Mouse (Mus musculus): ENCODE data around the gene Gm20517. TPM values are rescaled to one million over a fixed set of nuclear protein-coding genes. Genes with fewer than 3 reads are reported as not detected.

Gm20517 gene
- polyA plus RNA-seq, 1 experiment: 3.7 TPM

DNA sequence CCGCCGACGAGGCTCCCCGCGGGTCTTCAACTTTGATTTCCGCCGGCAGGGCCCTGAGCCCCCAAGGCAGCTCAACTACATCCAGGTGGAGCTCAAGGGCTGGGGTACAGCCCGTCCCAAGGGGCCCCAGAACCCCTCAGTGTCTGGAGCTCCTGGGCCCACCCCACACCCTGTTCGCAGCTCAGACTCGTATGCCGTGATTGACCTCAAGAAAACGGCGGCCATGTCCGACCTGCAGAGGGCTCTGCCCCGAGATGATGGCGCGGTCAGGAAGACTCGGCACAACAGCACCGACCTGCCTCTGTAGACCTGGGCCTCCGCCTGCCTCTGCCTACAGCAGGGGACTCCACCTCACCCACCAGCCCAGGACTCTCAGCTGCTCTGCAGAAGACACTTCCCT is 92.2 kb downstream of the Gm20517 start:
- DNase-seq (ENCODE audit: extremely low spot score in 1 of 2, low spot score in 1 of 2): no peak

DNA sequence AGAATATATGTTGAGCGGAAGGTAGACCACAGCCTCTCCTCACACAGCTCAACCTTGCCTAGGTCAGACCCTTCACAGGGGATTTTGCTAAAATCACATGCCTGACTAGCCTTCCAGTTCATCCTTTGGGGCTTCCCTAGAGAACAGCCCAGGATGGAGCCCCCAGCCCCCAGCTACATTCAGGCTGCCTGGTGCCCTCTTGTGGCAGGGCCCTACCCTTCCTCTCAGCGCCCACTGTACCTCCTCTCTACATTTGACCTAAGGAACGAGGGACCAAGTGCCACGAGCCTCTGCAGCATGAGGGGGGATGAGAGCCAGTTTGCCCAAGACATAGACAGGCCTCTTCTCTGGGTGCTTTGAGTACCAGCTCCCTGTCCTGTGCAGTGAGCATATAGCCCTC is 93.3 kb downstream of the Gm20517 start:
- DNase-seq (ENCODE audit: extremely low spot score in 1 of 2, low spot score in 1 of 2): no peak

DNA sequence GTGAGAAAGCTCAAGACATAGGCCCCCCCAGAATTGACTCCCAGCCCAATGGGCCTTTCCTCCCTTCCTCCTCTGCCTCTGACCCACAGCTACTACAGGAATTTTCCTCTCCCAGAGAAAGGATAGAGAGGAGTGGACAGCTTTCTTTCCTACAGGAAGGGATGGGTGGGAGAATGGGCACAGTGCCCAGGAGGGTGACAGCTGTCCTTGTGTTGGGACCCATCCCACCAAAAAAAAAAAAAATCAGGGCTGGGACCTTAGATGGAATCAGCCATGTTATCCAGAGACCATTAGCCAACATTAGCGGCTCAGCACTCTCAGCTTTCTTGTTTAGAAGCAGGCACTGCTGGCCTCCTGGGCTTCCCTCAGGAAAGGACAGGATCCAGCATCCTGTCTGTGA is 94.8 kb downstream of the Gm20517 start:
- DNase-seq (ENCODE audit: extremely low spot score in 1 of 2, low spot score in 1 of 2): no peak

DNA sequence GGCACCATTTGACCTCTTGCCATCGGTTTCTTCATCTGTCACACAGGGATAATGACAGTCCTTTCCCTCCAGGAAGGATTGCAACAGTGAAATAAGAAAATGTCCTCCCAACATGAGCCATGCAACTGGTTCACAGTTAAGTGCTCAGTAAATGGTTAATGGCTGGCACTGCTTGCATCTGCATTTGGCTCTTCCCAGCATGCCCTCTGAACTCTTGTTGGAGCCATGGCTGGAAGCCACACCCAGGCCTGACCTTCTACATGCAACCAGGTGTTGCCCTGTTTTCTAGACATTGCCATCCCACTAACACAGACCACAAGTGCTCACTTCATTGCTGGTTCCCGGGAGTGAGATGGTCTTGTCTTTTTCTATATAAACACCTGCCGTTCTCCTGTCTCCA is 96.6 kb downstream of the Gm20517 start:
- no peak for DNase-seq (ENCODE audit: extremely low spot score in 1 of 2, low spot score in 1 of 2)

DNA sequence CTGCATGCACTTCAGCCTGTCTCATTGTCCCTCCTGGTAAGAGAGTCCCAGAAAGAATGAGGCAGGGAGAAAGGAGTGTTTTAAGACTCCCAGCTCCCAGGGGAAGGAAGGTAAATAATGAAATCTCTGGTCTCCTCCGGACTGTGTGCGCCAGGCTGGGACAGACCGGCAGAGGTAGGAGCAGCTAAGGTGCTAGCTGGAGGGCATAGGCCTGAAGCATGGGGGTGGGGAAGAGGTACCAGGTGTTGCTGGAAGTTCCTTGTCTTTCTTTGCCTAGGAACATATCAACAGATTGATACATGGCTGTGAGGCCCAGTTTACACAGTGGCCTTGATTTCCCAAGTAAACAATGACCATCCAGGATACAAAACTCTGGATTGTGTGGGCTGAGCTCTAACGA is 97.6 kb downstream of the Gm20517 start:
- DNase-seq (ENCODE audit: extremely low spot score in 1 of 2, low spot score in 1 of 2): no peak

DNA sequence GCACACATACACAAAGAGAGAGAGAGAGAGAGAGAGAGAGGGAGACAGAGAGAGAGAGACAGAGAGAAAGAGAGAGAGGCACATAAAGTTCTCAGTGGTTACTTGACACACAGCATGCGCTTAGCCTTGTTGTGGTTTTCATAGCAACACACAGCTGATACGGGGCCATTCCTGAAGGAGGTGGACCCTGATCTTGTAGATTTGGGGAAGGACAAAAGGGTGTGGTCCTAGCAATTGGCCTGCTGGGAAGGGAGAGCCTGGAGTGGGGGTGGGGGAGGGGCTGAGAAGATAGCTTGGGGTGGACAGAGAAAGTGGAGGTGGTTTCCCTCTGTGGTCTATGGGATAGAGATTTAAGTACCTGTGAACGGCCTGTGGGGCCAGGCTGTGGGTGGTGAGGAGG is 98.6 kb downstream of the Gm20517 start:
- no peak for DNase-seq (ENCODE audit: extremely low spot score in 1 of 2, low spot score in 1 of 2)

DNA sequence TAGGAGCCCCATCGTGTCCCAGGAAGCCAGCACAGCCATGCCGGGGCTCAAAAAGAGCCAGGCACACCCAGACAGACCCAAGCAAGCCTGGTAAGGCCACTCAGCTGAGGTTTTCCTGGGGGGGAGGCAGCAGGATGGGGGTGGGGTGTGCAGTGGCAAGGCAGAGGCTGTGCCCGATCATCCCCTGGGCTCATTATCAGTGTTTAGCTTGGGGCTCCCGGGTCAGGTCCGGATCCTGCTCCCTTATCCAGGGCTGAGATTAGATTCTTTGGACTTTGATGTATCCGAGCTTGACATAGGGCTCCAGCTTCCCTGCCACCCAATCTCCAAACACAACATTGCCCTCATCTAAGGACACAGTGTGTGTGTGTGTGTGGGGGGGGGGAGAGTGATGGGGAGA is 100.5 kb downstream of the Gm20517 start:
- no peak for DNase-seq (ENCODE audit: extremely low spot score in 1 of 2, low spot score in 1 of 2)

DNA sequence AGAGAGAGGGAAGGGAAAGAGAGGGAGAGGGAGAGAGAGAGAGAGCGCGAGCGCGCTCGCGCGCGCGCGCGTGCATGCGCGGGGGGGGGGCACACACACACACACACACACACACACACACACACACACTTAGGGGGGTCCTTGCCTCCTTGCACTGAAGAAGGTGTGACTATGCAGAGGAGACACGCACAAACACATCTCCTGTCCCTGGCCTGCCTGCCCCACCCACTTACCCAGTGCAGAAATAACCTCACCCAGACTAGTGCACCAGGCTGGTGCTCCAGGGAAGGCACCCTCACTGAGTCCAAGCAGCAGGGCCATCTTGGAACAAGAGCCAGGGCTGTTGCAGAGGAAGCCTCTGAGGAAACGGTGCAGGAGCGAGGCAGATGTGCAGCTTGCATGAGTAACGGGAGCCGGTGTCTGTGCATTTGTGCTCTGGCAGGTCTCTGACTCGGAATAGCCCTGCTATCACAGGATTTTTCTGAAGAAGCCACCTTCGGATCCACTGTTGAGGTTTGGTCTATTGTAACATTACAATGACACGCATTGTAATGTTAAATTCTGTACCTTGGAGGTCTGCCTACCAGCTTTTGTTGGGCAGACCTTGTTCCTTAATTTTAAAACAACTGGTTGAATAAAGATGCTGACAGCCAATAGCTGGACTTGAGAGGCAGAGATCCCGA is 101.6 kb downstream of the Gm20517 start:
- no peak for DNase-seq (ENCODE audit: extremely low spot score in 1 of 2, low spot score in 1 of 2)

DNA sequence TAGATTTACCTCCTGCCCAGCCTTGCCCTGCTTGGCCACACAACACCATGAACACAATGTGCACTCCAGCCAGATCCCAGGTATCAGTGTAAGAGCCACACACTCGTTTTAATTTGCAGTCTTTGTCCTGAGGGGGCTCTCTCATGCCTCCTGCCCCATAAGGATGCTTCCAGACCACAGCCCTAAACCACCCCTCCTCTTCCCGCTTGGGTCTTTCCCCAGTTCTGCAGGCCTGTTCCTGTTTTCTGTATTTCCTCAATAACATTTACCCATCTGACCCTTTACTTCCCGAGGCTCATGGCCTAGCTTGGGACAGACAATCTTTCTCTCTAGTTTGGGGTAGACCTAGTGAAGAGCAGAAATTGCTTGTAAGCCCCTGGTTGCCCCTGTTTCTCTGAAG is 103.6 kb downstream of the Gm20517 start:
- DNase-seq (ENCODE audit: extremely low spot score in 1 of 2, low spot score in 1 of 2): no peak

DNA sequence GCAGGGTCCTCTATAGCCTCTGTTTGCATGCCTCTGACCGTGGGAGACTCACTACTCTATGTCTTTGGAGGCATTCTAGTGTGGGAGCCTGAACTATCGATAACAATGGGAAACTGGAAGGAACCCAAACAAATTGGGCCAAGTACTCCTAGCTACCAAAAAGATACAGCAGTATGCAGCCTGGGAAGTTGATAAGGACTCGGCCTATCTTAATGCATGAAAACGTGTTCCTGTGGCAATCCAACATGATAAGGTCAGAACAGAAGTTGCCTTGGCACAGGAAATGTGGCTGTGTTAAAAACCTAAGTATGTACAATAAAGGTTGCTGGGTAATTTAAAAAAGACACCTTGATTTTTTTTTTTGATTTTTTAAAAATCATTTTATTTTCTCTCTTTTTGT is 109.8 kb downstream of the Gm20517 start:
- no peak for DNase-seq (ENCODE audit: extremely low spot score in 1 of 2, low spot score in 1 of 2)

DNA sequence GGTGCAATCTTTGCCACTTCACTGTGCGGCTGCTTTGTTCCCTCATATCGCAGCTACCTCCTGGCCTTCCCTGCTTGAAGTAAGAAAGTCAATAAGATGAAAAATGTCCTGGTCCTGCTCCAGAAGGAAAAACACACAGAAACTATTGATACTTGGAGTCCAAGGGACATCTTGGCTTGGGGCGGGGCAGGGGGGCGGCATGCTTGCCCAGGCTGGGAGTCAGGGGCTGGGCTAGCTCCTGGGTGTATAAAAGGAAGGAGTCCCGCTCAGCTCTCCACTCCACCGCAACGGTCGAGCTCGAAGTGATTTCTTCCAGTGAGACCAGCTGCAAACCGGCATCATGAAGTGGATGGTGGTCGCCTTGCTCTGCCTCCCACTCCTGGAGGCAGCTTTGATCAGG is 115.2 kb downstream of the Gm20517 start, which contains the start of gene Pgc:
Gene Pgc, plus strand, starts transcription at position 277 of the 400 bp plus-strand sequence.
- no peak for DNase-seq (ENCODE audit: extremely low spot score in 1 of 2, low spot score in 1 of 2)

DNA sequence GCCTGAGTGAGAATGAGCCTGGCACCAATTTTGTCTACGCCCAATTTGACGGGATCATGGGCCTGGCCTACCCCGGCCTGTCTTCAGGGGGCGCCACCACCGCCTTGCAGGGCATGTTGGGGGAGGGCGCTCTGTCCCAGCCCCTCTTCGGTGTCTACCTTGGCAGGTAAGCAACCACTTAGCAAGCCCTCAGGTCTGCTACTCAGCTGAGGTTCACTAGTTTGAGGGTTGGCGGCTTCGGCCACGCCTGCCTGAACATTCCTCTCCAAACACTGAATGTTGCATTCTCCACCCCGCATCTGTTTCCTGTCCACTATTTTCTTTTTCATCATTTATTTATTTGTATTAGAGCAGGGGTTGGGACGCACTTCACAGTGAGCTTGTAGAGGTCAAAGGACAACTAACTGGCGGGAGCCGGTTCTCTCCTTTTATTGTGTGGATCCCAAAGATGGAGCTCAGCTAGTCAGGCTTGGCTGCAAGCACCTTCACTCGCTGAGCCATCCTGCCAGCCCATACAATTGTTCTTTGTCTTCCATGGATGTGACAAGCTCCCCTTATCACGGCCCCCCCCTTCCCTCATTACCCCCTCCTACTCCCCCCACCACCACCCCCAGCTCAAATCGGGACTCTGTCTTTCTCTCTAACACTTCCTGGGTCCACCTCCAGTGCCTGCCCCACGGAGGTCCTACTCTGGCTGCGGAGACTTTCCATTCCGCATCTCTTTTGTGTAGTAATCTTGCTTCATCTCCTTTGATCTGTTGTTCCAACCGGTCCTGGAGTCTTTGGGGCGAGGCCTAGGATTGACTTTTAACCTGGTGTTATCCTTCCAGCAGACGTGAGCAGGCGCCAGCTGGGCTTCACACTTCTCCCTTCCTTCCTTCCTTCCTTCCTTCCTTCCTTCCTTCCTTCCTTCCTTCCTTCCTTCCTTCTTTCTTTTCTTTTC is 119.5 kb downstream of the Gm20517 start:
- DNase-seq (ENCODE audit: extremely low spot score in 1 of 2, low spot score in 1 of 2): no peak

Other genes with a start within 250 kb of the Gm20517 start
- 47.0 and 48.9 TPM in 2 replicates for gene Mrps10, start 242.7 kb upstream of the Gm20517 start, polyA plus RNA-seq (2012; rRNA removed)
- 0.52 and 1.4 TPM in 2 replicates for gene Guca1b, start 226.2 kb upstream of the Gm20517 start, polyA plus RNA-seq (2012; rRNA removed)
- 0.38 and 0.66 TPM in 2 replicates for gene Guca1a, start 211.0 kb upstream of the Gm20517 start, polyA plus RNA-seq (2012; rRNA removed)
- gene AI661453, start 175.0 kb upstream of the Gm20517 start, polyA plus RNA-seq (2012; rRNA removed): 0.23 and 0.24 TPM in 2 replicates
- 0.13 and 0.28 TPM in 2 replicates for gene 1700001C19Rik, start 174.2 kb upstream of the Gm20517 start, polyA plus RNA-seq (2012; rRNA removed)
- gene Taf8, start 109.3 kb upstream of the Gm20517 start, polyA plus RNA-seq (2012; rRNA removed): 30.5 and 32.6 TPM in 2 replicates
- gene Ccnd3, start 106.5 kb upstream of the Gm20517 start, polyA plus RNA-seq (2012; rRNA removed): 34.4 and 36.0 TPM in 2 replicates
- 18.0 TPM in 2 replicates for gene Bysl, start 97 bp upstream of the Gm20517 start, polyA plus RNA-seq (2012; rRNA removed)
- gene Med20, start within 50 bp of the Gm20517 start, polyA plus RNA-seq (2012; rRNA removed): 33.2 and 34.6 TPM in 2 replicates
- 12.4 and 13.1 TPM in 2 replicates for gene Usp49, start 19.1 kb downstream of the Gm20517 start, polyA plus RNA-seq (2012; rRNA removed)
- gene Tomm6, start 76.8 kb downstream of the Gm20517 start, polyA plus RNA-seq (2012; rRNA removed): 143 and 168 TPM in 2 replicates
- gene Frs3, start 77.4 kb downstream of the Gm20517 start, polyA plus RNA-seq (2012; rRNA removed): 39.1 and 39.9 TPM in 2 replicates
- 4.3 and 6.6 TPM in 2 replicates for gene Gm21981, start 82.9 kb downstream of the Gm20517 start, polyA plus RNA-seq (2012; rRNA removed)
- gene Prickle4, start 83.1 kb downstream of the Gm20517 start, polyA plus RNA-seq (2012; rRNA removed): 1.0 TPM in 1 of 2 replicates, not detected in the other
- not detected in 2 replicates for gene Pgc, start 115.3 kb downstream of the Gm20517 start, polyA plus RNA-seq (2012; rRNA removed)
- 9.5 and 9.9 TPM in 2 replicates for gene Tfeb, start 125.4 kb downstream of the Gm20517 start, polyA plus RNA-seq (2012; rRNA removed)
- gene Mdfi, start 223.1 kb downstream of the Gm20517 start, polyA plus RNA-seq (2012; rRNA removed): 3.8 and 4.6 TPM in 2 replicates

Data from frontal cortex, adult 2 months (tissue).